Mouse (Mus musculus) testis, adult 2 months (tissue): ENCODE measurements around the gene Ntf5. TPM values are rescaled to one million over a fixed set of nuclear protein-coding genes. Genes with fewer than 3 reads are reported as not detected.
A peak's percentile ranks its signal among the peaks of the same experiment; 100 is the strongest.

Experiments
- H3K27ac ChIP-seq: fragments of 200-500 bp; 2 replicates; pipeline ENCODE4 v1.5.1; 2012; ENCODE audit warnings: low read depth, low read length; ENCODE audit not compliant: control insufficient read depth, insufficient read depth
- H3K27me3 ChIP-seq: fragments of 200-500 bp; 2 replicates; pipeline ENCODE4 v1.6.1; 2012; ENCODE audit warnings: mild to moderate bottlenecking, low read length, moderate library complexity; ENCODE audit not compliant: control insufficient read depth, insufficient read depth
- H3K36me3 ChIP-seq: fragments of 200-500 bp; 2 replicates; pipeline ENCODE4 v1.6.1; 2012; ENCODE audit warnings: mild to moderate bottlenecking, low read length; ENCODE audit not compliant: control insufficient read depth, insufficient read depth
- H3K4me1 ChIP-seq: fragments of 200-500 bp; 2 replicates; pipeline ENCODE4 v1.6.1; 2012; ENCODE audit warnings: low read length; ENCODE audit not compliant: control insufficient read depth, insufficient read depth
- H3K4me3 ChIP-seq: fragments of 200-500 bp; 2 replicates; pipeline ENCODE4 v1.5.1; 2012; ENCODE audit warnings: low read depth, mild to moderate bottlenecking, low read length, moderate library complexity, mixed read lengths; ENCODE audit not compliant: control insufficient read depth
- CTCF ChIP-seq: fragments of 200-500 bp; IDR thresholded peaks from 2 replicates; pipeline ENCODE4 v1.5.1; 2012; ENCODE audit warnings: low read depth, mild to moderate bottlenecking, inconsistent platforms, low read length, moderate library complexity; ENCODE audit not compliant: control insufficient read depth, insufficient read depth, insufficient replicate concordance
- POLR2A ChIP-seq: fragments of 200-500 bp; IDR thresholded peaks from 2 replicates; pipeline ENCODE4 v1.6.1; 2012; ENCODE audit warnings: low read depth, mild to moderate bottlenecking, inconsistent platforms, low read length, moderate library complexity; ENCODE audit not compliant: control insufficient read depth
- polyA plus RNA-seq: library from polyadenylated mRNA; depleted of rRNA; stranded (reverse); fragments of >200 nt; gene quantifications from 2 replicates; pipeline ENCODE4 v1.2.3, GENCODE M21; 2012; rRNA removed

The Ntf5 gene
- polyA plus RNA-seq, 1 experiment: 0.19 TPM

- H3K4me1 ChIP-seq: peaks cover 28% of the 10 kb centered on the region
- no peak overlapping the region for H3K27ac ChIP-seq
- H3K4me3 ChIP-seq: no peak overlapping the region
- TF ChIP-seq POLR2A (no peak), CTCF (no peak)
- no peaks in the 10 kb centered on the region for H3K27me3 ChIP-seq
- H3K36me3 ChIP-seq: no peaks in the 10 kb centered on the region
Observed at GRCm38 (mm10) chr7:45463987-45464778, 50.7 kb downstream of the Ntf5 start.

GRCm38 (mm10) chr7:45465112-45465511 lies 51.6 kb downstream of the Ntf5 start:
- H3K27me3 ChIP-seq: no peaks in the 10 kb centered on the region
- no peak overlapping the region for H3K4me3 ChIP-seq
- peaks cover 25% of the 10 kb centered on the region for H3K4me1 ChIP-seq
- no peaks in the 10 kb centered on the region for H3K36me3 ChIP-seq
- TF ChIP-seq CTCF (no peak), POLR2A (no peak)
- H3K27ac ChIP-seq: no peak overlapping the region

- no peaks in the 10 kb centered on the region for H3K36me3 ChIP-seq
- H3K27me3 ChIP-seq: no peaks in the 10 kb centered on the region
- TF ChIP-seq POLR2A: no peak
- TF ChIP-seq CTCF: no peak
- H3K27ac ChIP-seq: no peak overlapping the region
- H3K4me1 ChIP-seq: peaks cover 21% of the 10 kb centered on the region
- no peak overlapping the region for H3K4me3 ChIP-seq
Observed at GRCm38 (mm10) chr7:45465549-45465948, 52.1 kb downstream of the Ntf5 start.

GRCm38 (mm10) chr7:45466283-45467089 lies 53.0 kb downstream of the Ntf5 start, which contains the start of gene Bax:
Bax (minus strand) TSS chr7:45466898.
- TF ChIP-seq POLR2A: peak; percentile 70
- no peak for TF ChIP-seq CTCF
- 0 out of 2 replicates have a peak within 1 kb of the TSS, but pooled peaks have one; percentile 19 for H3K27ac ChIP-seq
- peaks cover 16% of the 10 kb centered on the region for H3K4me1 ChIP-seq

More at GRCm38 (mm10) chr7:45466283-45467089, 53.0 kb downstream of the Ntf5 start, which contains the start of gene Bax:
- H3K36me3 ChIP-seq: no peaks in the 10 kb centered on the region
- H3K4me3 ChIP-seq: peak within 1 kb of the TSS; percentile 92
- H3K27me3 ChIP-seq: no peaks in the 10 kb centered on the region

Other genes starting within 250 kb of the Ntf5 start
- 33.5 and 34.1 TPM in 2 replicates for gene Slc17a7, start 249.7 kb upstream of the Ntf5 start, polyA plus RNA-seq
- gene Gfy, start 234.1 kb upstream of the Ntf5 start, polyA plus RNA-seq: 3.9 and 5.4 TPM in 2 replicates
- gene Pth2, start 232.7 kb upstream of the Ntf5 start, polyA plus RNA-seq: 21.9 and 28.2 TPM in 2 replicates
- gene Ccdc155, start 208.8 kb upstream of the Ntf5 start, polyA plus RNA-seq: 78.3 and 81.9 TPM in 2 replicates
- gene Dkkl1, start 201.5 kb upstream of the Ntf5 start, polyA plus RNA-seq: 1,273 and 1,348 TPM in 2 replicates
- 43.1 and 60.2 TPM in 2 replicates for gene Tead2, start 197.9 kb upstream of the Ntf5 start, polyA plus RNA-seq
- 78.0 and 87.4 TPM in 2 replicates for gene Cd37, start 174.6 kb upstream of the Ntf5 start, polyA plus RNA-seq
- gene Slc6a16, start 172.6 kb upstream of the Ntf5 start, polyA plus RNA-seq: 76.9 and 81.4 TPM in 2 replicates
- gene Slc6a21, start 136.2 kb upstream of the Ntf5 start, polyA plus RNA-seq: 785 and 851 TPM in 2 replicates
- gene Trpm4, start 79.9 kb upstream of the Ntf5 start, polyA plus RNA-seq: 52.2 and 54.8 TPM in 2 replicates
- gene Hrc, start 78.4 kb upstream of the Ntf5 start, polyA plus RNA-seq: 0.10 and 0.22 TPM in 2 replicates
- 1.1 and 1.2 TPM in 2 replicates for gene Ppfia3, start 46.7 kb upstream of the Ntf5 start, polyA plus RNA-seq
- 5.7 and 7.3 TPM in 2 replicates for gene Lin7b, start 43.1 kb upstream of the Ntf5 start, polyA plus RNA-seq
- gene Snrnp70, start 18.0 kb upstream of the Ntf5 start, polyA plus RNA-seq: 180 and 202 TPM in 2 replicates
- gene Kcna7, start 8.0 kb upstream of the Ntf5 start, polyA plus RNA-seq: 0.99 and 1.1 TPM in 2 replicates
- 32.8 and 38.1 TPM in 2 replicates for gene Lhb, start 7.1 kb downstream of the Ntf5 start, polyA plus RNA-seq
- gene Gys1, start 21.1 kb downstream of the Ntf5 start, polyA plus RNA-seq: 1.7 and 2.3 TPM in 2 replicates
- 173 and 197 TPM in 2 replicates for gene Ruvbl2, start 24.4 kb downstream of the Ntf5 start, polyA plus RNA-seq
- gene Ftl1, start 46.2 kb downstream of the Ntf5 start, polyA plus RNA-seq: 152 and 188 TPM in 2 replicates
- gene Bax, start 53.2 kb downstream of the Ntf5 start, polyA plus RNA-seq: 24.9 and 26.3 TPM in 2 replicates
- 879 and 1,010 TPM in 2 replicates for gene Tulp2, start 68.2 kb downstream of the Ntf5 start, polyA plus RNA-seq
- 0.81 TPM in 1 of 2 replicates, not detected in the other for gene Gm45808, start 73.1 kb downstream of the Ntf5 start, polyA plus RNA-seq
- gene Dhdh, start 75.1 kb downstream of the Ntf5 start, polyA plus RNA-seq: 3.0 and 3.4 TPM in 2 replicates
- 76.4 and 93.9 TPM in 2 replicates for gene Nucb1, start 96.7 kb downstream of the Ntf5 start, polyA plus RNA-seq
- 5.9 and 8.5 TPM in 2 replicates for gene Ppp1r15a, start 112.6 kb downstream of the Ntf5 start, polyA plus RNA-seq
- gene Plekha4, start 112.6 kb downstream of the Ntf5 start, polyA plus RNA-seq: 12.6 and 12.9 TPM in 2 replicates
- 0.37 and 0.45 TPM in 2 replicates for gene Hsd17b14, start 141.2 kb downstream of the Ntf5 start, polyA plus RNA-seq
- 39.9 and 44.3 TPM in 2 replicates for gene Bcat2, start 156.5 kb downstream of the Ntf5 start, polyA plus RNA-seq
- 3.6 and 3.7 TPM in 2 replicates for gene Fgf21, start 201.8 kb downstream of the Ntf5 start, polyA plus RNA-seq
- 0.08 and 0.21 TPM in 2 replicates for gene Fut1, start 203.6 kb downstream of the Ntf5 start, polyA plus RNA-seq
- gene Izumo1, start 208.1 kb downstream of the Ntf5 start, polyA plus RNA-seq: 77.5 and 95.6 TPM in 2 replicates
- 5.1 and 5.4 TPM in 2 replicates for gene Rasip1, start 213.8 kb downstream of the Ntf5 start, polyA plus RNA-seq
- 0.74 and 1.3 TPM in 2 replicates for gene Mamstr, start 226.3 kb downstream of the Ntf5 start, polyA plus RNA-seq